Mouse (Mus musculus) cortical plate, adult 2 months (tissue): ENCODE data around the gene Smarcd2.
A peak's percentile ranks its signal among the peaks of the same experiment; 100 is the strongest.

Experiments
- CTCF ChIP-seq: fragments of 200-500 bp; IDR thresholded peaks from 2 replicates; pipeline ENCODE4 v1.5.1; 2011; ENCODE audit warnings: mild to moderate bottlenecking, control low read depth, low read length; ENCODE audit not compliant: insufficient read depth; ENCODE audit errors: extremely low read depth
- POLR2A ChIP-seq: fragments of 200-500 bp; IDR thresholded peaks from 2 replicates; pipeline ENCODE4 v1.6.1; 2011; ENCODE audit warnings: mild to moderate bottlenecking, low read length, control low read depth; ENCODE audit not compliant: insufficient read depth; ENCODE audit errors: extremely low read depth

- no peak for TF ChIP-seq CTCF
- TF ChIP-seq POLR2A = peak; percentile 88
These were observed 16.9 kb downstream of the Smarcd2 start, which contains the start of the genes Ftsj3 and Psmc5 for GRCm38 (mm10) chr11:106255685-106256451.
